Mouse (Mus musculus) spleen, adult 2 months (tissue): ENCODE data around the gene Tgif1.

Experiments used
- CTCF ChIP-seq: fragments of 200-500 bp; IDR thresholded peaks from 2 replicates; pipeline ENCODE4 v1.5.1; 2011; ENCODE audit warnings: mild to moderate bottlenecking, inconsistent platforms; ENCODE audit not compliant: insufficient read depth, insufficient read length, insufficient replicate concordance; ENCODE audit errors: extremely low read depth
- POLR2A ChIP-seq: fragments of 200-500 bp; IDR thresholded peaks from 2 replicates; pipeline ENCODE4 v1.6.1; 2011; ENCODE audit warnings: low read depth, low read length, inconsistent platforms

GRCm38 (mm10) chr17:70849399-70850232 lies 3.7 kb downstream of the Tgif1 start:
- TF ChIP-seq CTCF (no peak), POLR2A (peak; percentile 12)
